Mouse (Mus musculus): ENCODE measurements around the gene Cfap221. TPM values are rescaled to one million over a fixed set of nuclear protein-coding genes. Genes with fewer than 3 reads are reported as not detected.

The Cfap221 gene
- polyA plus RNA-seq, 1 experiment = not detected

DNA sequence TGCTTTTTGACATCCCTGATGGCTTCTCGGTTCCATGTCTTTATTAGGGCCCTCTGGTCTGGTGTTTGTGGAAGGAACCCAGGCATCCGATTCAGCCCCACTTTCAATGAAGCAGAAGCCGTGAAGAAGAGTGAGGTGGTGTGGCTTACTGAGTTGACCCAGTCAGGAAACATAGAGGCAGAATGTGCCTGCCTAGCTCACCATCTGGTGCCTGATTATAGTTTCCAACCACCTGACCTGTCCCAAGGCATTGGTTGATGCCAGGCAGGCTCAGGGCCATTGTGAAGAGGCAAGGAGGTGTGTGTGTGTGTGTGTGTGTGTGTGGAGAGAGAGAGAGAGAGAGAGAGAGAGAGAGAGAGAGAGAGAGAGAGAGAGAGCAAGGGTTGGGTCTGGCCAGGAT is 33.4 kb upstream of the Cfap221 start:
- no peak for TF ChIP-seq TAL1 (IDR thresholded peaks at IDR 0.05; ENCODE audit: low read length)
- TF ChIP-seq GATA1 (IDR thresholded peaks at IDR 0.05; ENCODE audit: low read length) = no peak
- Histone ChIP-seq H3K9me3 (ENCODE audit: control insufficient read depth, low read length) (no peaks in the 10 kb centered on the region), H3K4me1 (ENCODE audit: control insufficient read depth) (no peaks in the 10 kb centered on the region), H3K36me3 (ENCODE audit: control insufficient read depth) (no peaks in the 10 kb centered on the region), H3K4me3 (replicated peaks) (no peak overlapping the region), H3K27me3 (ENCODE audit: control insufficient read depth) (no peaks in the 10 kb centered on the region)

GRCm38 (mm10) chr1:120027693-120028092 is 30.7 kb upstream of the Cfap221 start:
- H3K9me3 ChIP-seq (ENCODE audit: control insufficient read depth, low read length) = no peaks in the 10 kb centered on the region
- no peak overlapping the region for H3K4me3 ChIP-seq (replicated peaks)
- H3K27me3 ChIP-seq (ENCODE audit: control insufficient read depth) = no peaks in the 10 kb centered on the region
- H3K36me3 ChIP-seq (ENCODE audit: control insufficient read depth) = no peaks in the 10 kb centered on the region
- H3K4me1 ChIP-seq (ENCODE audit: control insufficient read depth) = no peaks in the 10 kb centered on the region
- TF ChIP-seq GATA1 (IDR thresholded peaks at IDR 0.05; ENCODE audit: low read length) (no peak), TAL1 (IDR thresholded peaks at IDR 0.05; ENCODE audit: low read length) (no peak)

GRCm38 (mm10) chr1:120025050-120025439 is 28.0 kb upstream of the Cfap221 start:
- no peak for TF ChIP-seq TAL1 (IDR thresholded peaks at IDR 0.05; ENCODE audit: low read length)
- TF ChIP-seq GATA1 (IDR thresholded peaks at IDR 0.05; ENCODE audit: low read length) = no peak
- Histone ChIP-seq H3K4me3 (replicated peaks) (no peak overlapping the region), H3K4me1 (ENCODE audit: control insufficient read depth) (no peaks in the 10 kb centered on the region), H3K36me3 (ENCODE audit: control insufficient read depth) (no peaks in the 10 kb centered on the region), H3K9me3 (ENCODE audit: control insufficient read depth, low read length) (no peaks in the 10 kb centered on the region), H3K27me3 (ENCODE audit: control insufficient read depth) (no peaks in the 10 kb centered on the region)

- no peaks in the 10 kb centered on the region for H3K27me3 ChIP-seq (ENCODE audit: control insufficient read depth)
- TF ChIP-seq GATA1 (IDR thresholded peaks at IDR 0.05; ENCODE audit: low read length) = no peak
- TF ChIP-seq TAL1 (IDR thresholded peaks at IDR 0.05; ENCODE audit: low read length) = no peak
These were observed 27.5 kb upstream of the Cfap221 start for GRCm38 (mm10) chr1:120024331-120025049.

GRCm38 (mm10) chr1:120021951-120022350 is 24.9 kb upstream of the Cfap221 start:
- Histone ChIP-seq H3K4me1 (ENCODE audit: control insufficient read depth) (no peaks in the 10 kb centered on the region), H3K36me3 (ENCODE audit: control insufficient read depth) (no peaks in the 10 kb centered on the region), H3K4me3 (replicated peaks) (no peak overlapping the region), H3K27me3 (ENCODE audit: control insufficient read depth) (no peaks in the 10 kb centered on the region), H3K9me3 (ENCODE audit: control insufficient read depth, low read length) (no peaks in the 10 kb centered on the region)
- TF ChIP-seq TAL1 (IDR thresholded peaks at IDR 0.05; ENCODE audit: low read length) = no peak
- TF ChIP-seq GATA1 (IDR thresholded peaks at IDR 0.05; ENCODE audit: low read length) = no peak

More at GRCm38 (mm10) chr1:120024331-120025049, 27.5 kb upstream of the Cfap221 start:
- Histone ChIP-seq H3K4me1 (ENCODE audit: control insufficient read depth) (no peaks in the 10 kb centered on the region), H3K9me3 (ENCODE audit: control insufficient read depth, low read length) (no peaks in the 10 kb centered on the region), H3K36me3 (ENCODE audit: control insufficient read depth) (no peaks in the 10 kb centered on the region), H3K4me3 (replicated peaks) (no peak overlapping the region)

- Histone ChIP-seq H3K4me1 (ENCODE audit: control insufficient read depth) (no peaks in the 10 kb centered on the region), H3K36me3 (ENCODE audit: control insufficient read depth) (no peaks in the 10 kb centered on the region), H3K9me3 (ENCODE audit: control insufficient read depth, low read length) (no peaks in the 10 kb centered on the region), H3K27me3 (ENCODE audit: control insufficient read depth) (no peaks in the 10 kb centered on the region), H3K4me3 (replicated peaks) (no peak overlapping the region)
- TF ChIP-seq GATA1 (IDR thresholded peaks at IDR 0.05; ENCODE audit: low read length) = no peak
- no peak for TF ChIP-seq TAL1 (IDR thresholded peaks at IDR 0.05; ENCODE audit: low read length)
These were observed 23.4 kb upstream of the Cfap221 start for GRCm38 (mm10) chr1:120020322-120020897.

- no peaks in the 10 kb centered on the region for H3K9me3 ChIP-seq (ENCODE audit: control insufficient read depth, low read length)
- no peaks in the 10 kb centered on the region for H3K36me3 ChIP-seq (ENCODE audit: control insufficient read depth)
- TF ChIP-seq GATA1 (IDR thresholded peaks at IDR 0.05; ENCODE audit: low read length) (no peak), TAL1 (IDR thresholded peaks at IDR 0.05; ENCODE audit: low read length) (no peak)
- H3K4me3 ChIP-seq (replicated peaks) = no peak overlapping the region
- H3K4me1 ChIP-seq (ENCODE audit: control insufficient read depth) = no peaks in the 10 kb centered on the region
- no peaks in the 10 kb centered on the region for H3K27me3 ChIP-seq (ENCODE audit: control insufficient read depth)
These were observed 22.4 kb upstream of the Cfap221 start for GRCm38 (mm10) chr1:120019428-120019827.

GRCm38 (mm10) chr1:120018900-120019299 is 21.9 kb upstream of the Cfap221 start:
- Histone ChIP-seq H3K27me3 (ENCODE audit: control insufficient read depth) (no peaks in the 10 kb centered on the region), H3K4me1 (ENCODE audit: control insufficient read depth) (no peaks in the 10 kb centered on the region), H3K36me3 (ENCODE audit: control insufficient read depth) (no peaks in the 10 kb centered on the region), H3K4me3 (replicated peaks) (no peak overlapping the region), H3K9me3 (ENCODE audit: control insufficient read depth, low read length) (no peaks in the 10 kb centered on the region)
- TF ChIP-seq GATA1 (IDR thresholded peaks at IDR 0.05; ENCODE audit: low read length) (no peak), TAL1 (IDR thresholded peaks at IDR 0.05; ENCODE audit: low read length) (no peak)

- no peaks in the 10 kb centered on the region for H3K4me1 ChIP-seq (ENCODE audit: control insufficient read depth)
- H3K4me3 ChIP-seq (replicated peaks) = no peak overlapping the region
- H3K36me3 ChIP-seq (ENCODE audit: control insufficient read depth) = no peaks in the 10 kb centered on the region
- no peak for TF ChIP-seq GATA1 (IDR thresholded peaks at IDR 0.05; ENCODE audit: low read length)
- TF ChIP-seq TAL1 (IDR thresholded peaks at IDR 0.05; ENCODE audit: low read length) = no peak
- H3K27me3 ChIP-seq (ENCODE audit: control insufficient read depth) = no peaks in the 10 kb centered on the region
- H3K9me3 ChIP-seq (ENCODE audit: control insufficient read depth, low read length) = no peaks in the 10 kb centered on the region
These were observed 19.2 kb upstream of the Cfap221 start for GRCm38 (mm10) chr1:120016240-120016639.

Measured in erythroblast, embryonic 14.5 days (primary cell).